Mouse (Mus musculus) activated CD4-positive, CD25-positive, alpha-beta regulatory T cell (primary cell): ENCODE data around the gene Olfr1157. TPM values are rescaled to one million over a fixed set of nuclear protein-coding genes. Genes with fewer than 3 reads are reported as not detected.

Source experiments
- polyA plus RNA-seq, 2 experiments: library from polyadenylated mRNA; unstranded; fragments of 100-300 nt; shearing (Covaris generic); gene quantifications; one replicate each; pipeline ENCODE4 v1.2.1; 2017

Olfr1157 gene
- under 1 TPM in 1 of 2 experiments, not detected in 1; 0.08 TPM for polyA plus RNA-seq

GRCm38 (mm10) chr2:87968199-87968598 lies at the start of gene Olfr1157:
Gene Olfr1157, minus strand, starts transcription at chr2:87968299.

GRCm38 (mm10) chr2:88007515-88008318 lies 39.6 kb upstream of the Olfr1157 start, which contains the start of gene Olfr1160:
Gene Olfr1160, minus strand, starts transcription at chr2:88008268.

GRCm38 (mm10) chr2:87989813-87990212 lies 21.7 kb upstream of the Olfr1157 start, which contains the start of gene Olfr1158:
Gene Olfr1158, plus strand, starts transcription at chr2:87990113.

GRCm38 (mm10) chr2:87974563-87974962 lies 6.5 kb upstream of the Olfr1157 start, which contains the start of gene Olfr74:
Gene Olfr74, minus strand, starts transcription at chr2:87974663.

GRCm38 (mm10) chr2:87953000-87953399 lies 15.1 kb downstream of the Olfr1157 start, which contains the start of gene Olfr1156:
Gene Olfr1156, minus strand, starts transcription at chr2:87953100.

GRCm38 (mm10) chr2:87945037-87945436 lies 23.1 kb downstream of the Olfr1157 start, which contains the start of gene Olfr1155:
Gene Olfr1155, minus strand, starts transcription at chr2:87945137.

Other genes starting within 250 kb of the Olfr1157 start
- under 1 TPM in 1 of 2 experiments, not detected in 1; 0.11 TPM for gene Olfr1138, start 228.3 kb downstream of the Olfr1157 start, polyA plus RNA-seq
- under 1 TPM in 1 of 2 experiments, not detected in 1; 0.31 TPM for gene Olfr1140, start 224.5 kb downstream of the Olfr1157 start, polyA plus RNA-seq
- not detected for gene Olfr1141, start 214.3 kb downstream of the Olfr1157 start, polyA plus RNA-seq
- not detected for gene Olfr152, start 188.8 kb downstream of the Olfr1157 start, polyA plus RNA-seq
- not detected for gene Olfr1143, start 167.7 kb downstream of the Olfr1157 start, polyA plus RNA-seq
- not detected for gene Olfr1145, start 158.5 kb downstream of the Olfr1157 start, polyA plus RNA-seq
- gene Olfr1148, start 137.8 kb downstream of the Olfr1157 start, polyA plus RNA-seq, result under 1 TPM; 0.27 to 0.42 TPM
- not detected for gene Olfr1150-ps1, start 124.3 kb downstream of the Olfr1157 start, polyA plus RNA-seq
- gene Olfr1151, start 112.4 kb downstream of the Olfr1157 start, polyA plus RNA-seq, result under 1 TPM in 1 of 2 experiments, not detected in 1; 0.45 TPM
- gene Olfr1152, start 101.8 kb downstream of the Olfr1157 start, polyA plus RNA-seq, result under 1 TPM in 1 of 2 experiments, not detected in 1; 0.06 TPM
- under 1 TPM in 1 of 2 experiments, not detected in 1; 0.22 TPM for gene Olfr1153, start 73.3 kb downstream of the Olfr1157 start, polyA plus RNA-seq
- gene Olfr1154, start 63.1 kb downstream of the Olfr1157 start, polyA plus RNA-seq, result under 1 TPM in 1 of 2 experiments, not detected in 1; 0.20 TPM
- not detected for gene Olfr1155, start 23.2 kb downstream of the Olfr1157 start, polyA plus RNA-seq
- under 1 TPM; 0.06 to 0.07 TPM for gene Olfr1156, start 15.2 kb downstream of the Olfr1157 start, polyA plus RNA-seq
- not detected for gene Olfr74, start 6.4 kb upstream of the Olfr1157 start, polyA plus RNA-seq
- not detected for gene Olfr1158, start 21.8 kb upstream of the Olfr1157 start, polyA plus RNA-seq
- not detected for gene Olfr1160, start 40.0 kb upstream of the Olfr1157 start, polyA plus RNA-seq
- under 1 TPM in 1 of 2 experiments, not detected in 1; 0.41 TPM for gene Olfr1161, start 54.5 kb upstream of the Olfr1157 start, polyA plus RNA-seq
- gene Olfr73, start 69.4 kb upstream of the Olfr1157 start, polyA plus RNA-seq, result under 1 TPM in 1 of 2 experiments, not detected in 1; 0.11 TPM
- not detected for gene Olfr1162, start 82.8 kb upstream of the Olfr1157 start, polyA plus RNA-seq
- gene Olfr1163, start 103.5 kb upstream of the Olfr1157 start, polyA plus RNA-seq, result not detected
- gene Olfr1164, start 125.7 kb upstream of the Olfr1157 start, polyA plus RNA-seq, result not detected
- not detected for gene Olfr1166, start 160.0 kb upstream of the Olfr1157 start, polyA plus RNA-seq
- not detected for gene Olfr1167, start 186.9 kb upstream of the Olfr1157 start, polyA plus RNA-seq
- not detected for gene Olfr1168, start 213.6 kb upstream of the Olfr1157 start, polyA plus RNA-seq